Mouse (Mus musculus) thymus, adult 2 months (tissue): ENCODE measurements around the gene Pax8.

Experiments
- CTCF ChIP-seq: fragments of 200-500 bp; IDR thresholded peaks from 2 replicates; pipeline ENCODE4 v1.5.1; 2012; ENCODE audit warnings: mild to moderate bottlenecking, control low read depth, low read length, moderate library complexity, borderline replicate concordance; ENCODE audit not compliant: control insufficient read depth, poor library complexity, insufficient read depth; ENCODE audit errors: extremely low read depth
- POLR2A ChIP-seq: fragments of 200-500 bp; IDR thresholded peaks from 2 replicates; pipeline ENCODE4 v1.6.1; 2012; ENCODE audit warnings: mild to moderate bottlenecking, low read length, control low read depth, moderate library complexity; ENCODE audit not compliant: control insufficient read depth, poor library complexity, insufficient read depth; ENCODE audit errors: extremely low read depth

- TF ChIP-seq CTCF (no peak), POLR2A (no peak)
Measured at GRCm38 (mm10) chr2:24454429-24455011, 20.9 kb downstream of the Pax8 start.
